Mouse (Mus musculus) hindbrain, postnatal 0 days (tissue): ENCODE measurements at regions not wholly inside any gene's neighbourhood (a gene's known extent, or its start where the extent isn't known, plus 50 kb on each side); places are given as distances from the start of the nearest gene placed in this dataset.
"Not testable (repeated sequence)": the region's sequence is repeated elsewhere in the genome, so short reads cannot be mapped to it uniquely, and the experiment has no call there.

Experiments used
- ATAC-seq: fragments of 200-750 bp; cut with Nextera tagmentation; 2 replicates; pipeline ENCODE4 v1.8.0; 2017; ENCODE audit warnings: mild to moderate bottlenecking, moderate TSS enrichment, moderate library complexity
- DNase-seq: peaks from one replicate; pipeline ENCODE4 v3.0.0-alpha.2; 2015; ENCODE audit warnings: low spot score
- H3K27ac ChIP-seq: fragments of 300-500 bp; sonication (generic); 2 replicates; pipeline ENCODE4 v1.5.1; 2014; ENCODE audit warnings: mild to moderate bottlenecking
- H3K27me3 ChIP-seq: fragments of 300-500 bp; sonication (generic); 2 replicates; pipeline ENCODE4 v1.6.1; 2014; ENCODE audit warnings: low read length, mixed read lengths; ENCODE audit not compliant: insufficient read depth
- H3K36me3 ChIP-seq: fragments of 300-500 bp; sonication (generic); 2 replicates; pipeline ENCODE4 v1.6.1; 2014; ENCODE audit warnings: low read length, mixed read lengths; ENCODE audit not compliant: insufficient read depth
- H3K4me1 ChIP-seq: fragments of 300-500 bp; sonication (generic); 2 replicates; pipeline ENCODE4 v1.6.1; 2014; ENCODE audit warnings: antibody characterized with exemption, low read length, mixed read lengths; ENCODE audit not compliant: insufficient read depth
- H3K4me2 ChIP-seq: fragments of 300-500 bp; sonication (generic); 2 replicates; pipeline ENCODE4 v1.6.1; 2014; ENCODE audit warnings: low read depth, mild to moderate bottlenecking, low read length, moderate library complexity, mixed read lengths
- H3K4me3 ChIP-seq: fragments of 300-500 bp; sonication (generic); 2 replicates; pipeline ENCODE4 v1.5.1; 2014; ENCODE audit warnings: low read length
- H3K9ac ChIP-seq: fragments of 300-500 bp; sonication (generic); replicated peaks from 2 replicates; pipeline ENCODE4 v1.6.1; 2014; ENCODE audit warnings: mild to moderate bottlenecking, low read length, moderate library complexity, mixed read lengths
- H3K9me3 ChIP-seq: fragments of 300-500 bp; sonication (generic); 2 replicates; pipeline ENCODE4 v1.6.1; 2016; ENCODE audit warnings: low read length, mixed read lengths
- CTCF ChIP-seq: IDR thresholded peaks from 2 replicates; pipeline ENCODE4 v1.5.1; 2016; ENCODE audit warnings: antibody characterized with exemption, control low read depth, low read depth
- WGBS: fragments of 180-500 bp; shearing (Covaris S2); extraction: QIAGEN DNeasy Blood & Tissue Kit; methylation state at CpG from one replicate; pipeline ENCODE4 v1.1.7; 2014; 5-methylcytosine and 5-hydroxymethylcytosine counted together

DNA sequence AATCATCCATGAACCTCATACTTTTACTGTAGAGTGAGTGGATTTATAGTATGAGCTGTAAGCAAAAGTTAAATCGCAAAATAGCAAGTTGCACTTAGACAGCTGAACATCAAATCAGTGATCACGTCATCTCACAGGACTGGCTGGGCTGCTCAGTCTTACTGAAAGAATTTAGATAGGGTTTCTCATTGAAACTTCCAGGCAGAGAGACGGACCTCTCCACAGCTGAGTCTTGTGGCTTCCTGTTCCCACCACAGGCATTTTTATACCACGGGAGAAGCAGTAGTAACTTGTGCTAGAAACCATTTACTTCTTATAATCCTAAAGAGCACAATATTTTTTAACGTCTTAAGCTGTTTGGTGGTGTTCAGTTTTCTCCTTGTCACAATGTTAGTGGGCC lies 369.5 kb downstream of the Tlr4 start:
- Histone ChIP-seq H3K36me3 (no peaks in the 10 kb centered on the region), H3K4me3 (no peak overlapping the region), H3K27me3 (no peaks in the 10 kb centered on the region), H3K9me3 (no peaks in the 10 kb centered on the region), H3K9ac (no peak overlapping the region), H3K4me2 (no peak overlapping the region), H3K27ac (no peak overlapping the region), H3K4me1 (no peaks in the 10 kb centered on the region)
- 85% methylated on average over 5 of the region's 5 CpGs for WGBS
- TF ChIP-seq CTCF = no peak
- no peak for DNase-seq
- ATAC-seq = no peak

DNA sequence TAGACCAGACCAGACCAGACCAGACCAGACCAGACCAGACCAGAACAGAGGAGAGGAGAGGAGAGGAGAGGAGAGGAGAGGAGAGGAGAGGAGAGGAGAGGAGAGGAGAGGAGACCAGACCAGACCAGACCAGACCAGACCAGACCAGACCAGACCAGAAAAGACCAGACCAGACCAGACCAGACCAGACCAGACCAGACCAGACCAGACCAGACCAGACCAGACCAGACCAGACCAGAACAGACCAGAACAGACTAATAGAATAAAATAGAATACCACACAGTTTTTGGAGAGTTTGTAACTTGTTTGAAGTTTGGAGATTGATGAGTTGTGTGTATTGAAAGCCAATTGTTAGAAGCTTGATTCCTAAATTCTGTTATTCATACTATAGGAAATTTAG lies 381.0 kb downstream of the Tlr4 start:
- not testable (repeated sequence) for DNase-seq, H3K27ac ChIP-seq, H3K4me3 ChIP-seq, H3K36me3 ChIP-seq, H3K27me3 ChIP-seq, H3K4me2 ChIP-seq, H3K4me1 ChIP-seq, H3K9ac ChIP-seq, H3K9me3 ChIP-seq, ATAC-seq

DNA sequence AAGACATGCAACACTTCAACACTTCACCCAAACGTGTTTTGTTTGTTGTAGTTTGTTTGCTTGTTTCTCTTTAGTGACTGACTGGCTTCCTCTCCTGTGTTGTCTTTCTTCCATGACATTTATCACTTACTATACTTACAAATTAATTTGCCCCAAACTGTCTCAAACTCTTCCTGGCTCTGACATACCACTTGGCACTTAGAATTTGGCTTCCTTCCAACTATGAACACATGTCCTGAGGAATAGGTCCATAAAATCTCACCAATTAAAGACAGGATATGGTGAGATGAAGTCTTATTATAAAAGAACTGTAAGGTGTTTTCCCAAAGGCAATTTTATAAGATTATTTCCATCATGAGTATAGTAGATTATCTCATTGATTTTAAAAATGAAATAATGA lies 386.0 kb downstream of the Tlr4 start:
- no peak for DNase-seq
- no peaks in the 10 kb centered on the region for H3K4me1 ChIP-seq
- H3K9me3 ChIP-seq = no peaks in the 10 kb centered on the region
- no peak overlapping the region for H3K9ac ChIP-seq
- no peak for ATAC-seq
- TF ChIP-seq CTCF = no peak
- H3K27me3 ChIP-seq = no peaks in the 10 kb centered on the region
- WGBS = 53% methylated on average over 1 of the region's 1 CpGs
- no peak overlapping the region for H3K27ac ChIP-seq
- no peak overlapping the region for H3K4me2 ChIP-seq
- no peak overlapping the region for H3K4me3 ChIP-seq
- H3K36me3 ChIP-seq = no peaks in the 10 kb centered on the region

DNA sequence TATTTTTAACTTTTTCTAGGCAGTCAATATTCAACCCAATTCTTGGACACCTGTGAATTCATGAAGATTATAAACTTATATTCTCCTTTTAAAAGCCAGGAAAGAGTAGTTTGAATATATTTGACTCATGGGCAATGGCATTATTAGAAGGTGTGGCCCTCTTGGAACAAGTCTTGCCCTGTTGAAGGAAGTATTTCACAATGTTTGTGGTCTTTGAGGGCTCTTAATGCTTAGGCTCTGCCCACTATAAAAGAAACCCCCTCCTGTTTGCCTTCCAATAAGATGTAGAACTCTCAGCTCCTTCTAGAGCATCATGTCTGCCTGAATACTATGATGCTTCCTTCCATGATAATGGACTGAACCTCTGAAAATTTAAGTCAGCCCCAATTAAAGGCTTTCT lies 397.1 kb downstream of the Tlr4 start:
- Histone ChIP-seq H3K27ac (no peak overlapping the region), H3K27me3 (no peaks in the 10 kb centered on the region), H3K4me1 (no peaks in the 10 kb centered on the region), H3K4me3 (no peak overlapping the region), H3K4me2 (no peak overlapping the region), H3K9me3 (no peaks in the 10 kb centered on the region), H3K9ac (no peak overlapping the region), H3K36me3 (no peaks in the 10 kb centered on the region)
- ATAC-seq = no peak
- no peak for DNase-seq
- TF ChIP-seq CTCF = no peak

DNA sequence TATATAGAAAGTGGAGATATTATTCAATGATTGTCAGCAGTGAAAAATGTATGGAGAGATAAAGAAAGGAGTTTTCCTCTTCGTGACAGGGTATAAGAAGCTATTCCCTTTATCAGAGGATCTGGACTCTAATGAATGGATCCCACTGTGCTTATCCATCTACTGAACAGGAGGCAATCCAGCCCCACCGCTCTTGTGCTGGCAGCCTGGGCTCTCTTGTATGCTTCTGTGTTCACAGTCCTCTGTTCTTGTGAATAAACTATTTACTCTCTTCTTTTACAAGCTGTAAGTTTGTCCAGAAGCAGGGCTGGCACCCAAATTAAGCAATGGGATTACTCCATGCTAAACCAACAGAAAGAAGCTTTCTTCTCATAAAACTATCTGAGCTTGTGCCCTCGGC lies 401.8 kb downstream of the Tlr4 start:
- no peak overlapping the region for H3K27ac ChIP-seq
- DNase-seq (peak; percentile 17), ATAC-seq (no peak)
- no peaks in the 10 kb centered on the region for H3K27me3 ChIP-seq
- no peaks in the 10 kb centered on the region for H3K36me3 ChIP-seq
- WGBS = 60% methylated on average over 3 of the region's 3 CpGs
- H3K4me1 ChIP-seq = no peaks in the 10 kb centered on the region
- no peaks in the 10 kb centered on the region for H3K9me3 ChIP-seq
- no peak overlapping the region for H3K4me3 ChIP-seq
- H3K4me2 ChIP-seq = no peak overlapping the region
- TF ChIP-seq CTCF = no peak
- H3K9ac ChIP-seq = no peak overlapping the region

DNA sequence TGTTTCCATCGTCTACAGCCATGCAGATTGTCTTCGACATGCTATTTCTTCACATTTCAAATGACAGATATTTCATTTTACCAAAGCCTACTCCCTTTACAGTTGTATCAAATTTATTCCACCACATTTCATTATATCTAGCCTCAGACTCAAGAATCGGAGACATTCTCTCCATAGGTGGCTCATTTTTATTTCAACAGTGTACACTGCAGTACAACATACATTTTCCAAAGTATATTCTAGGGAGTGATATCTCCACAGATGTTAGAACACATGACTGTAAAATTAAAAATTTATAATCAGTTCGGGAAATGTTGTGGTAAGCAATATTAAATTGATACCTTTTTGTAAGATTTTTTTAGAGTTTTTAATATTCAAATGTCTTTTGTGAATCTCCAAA lies 446.2 kb downstream of the Tlr4 start:
- Histone ChIP-seq H3K27me3 (no peaks in the 10 kb centered on the region), H3K9ac (no peak overlapping the region), H3K4me2 (no peak overlapping the region), H3K9me3 (no peaks in the 10 kb centered on the region), H3K27ac (no peak overlapping the region), H3K4me1 (no peaks in the 10 kb centered on the region), H3K36me3 (no peaks in the 10 kb centered on the region), H3K4me3 (no peak overlapping the region)
- ATAC-seq = no peak
- no peak for TF ChIP-seq CTCF
- DNase-seq = no peak
- WGBS = 85% methylated on average over 4 of the region's 4 CpGs

DNA sequence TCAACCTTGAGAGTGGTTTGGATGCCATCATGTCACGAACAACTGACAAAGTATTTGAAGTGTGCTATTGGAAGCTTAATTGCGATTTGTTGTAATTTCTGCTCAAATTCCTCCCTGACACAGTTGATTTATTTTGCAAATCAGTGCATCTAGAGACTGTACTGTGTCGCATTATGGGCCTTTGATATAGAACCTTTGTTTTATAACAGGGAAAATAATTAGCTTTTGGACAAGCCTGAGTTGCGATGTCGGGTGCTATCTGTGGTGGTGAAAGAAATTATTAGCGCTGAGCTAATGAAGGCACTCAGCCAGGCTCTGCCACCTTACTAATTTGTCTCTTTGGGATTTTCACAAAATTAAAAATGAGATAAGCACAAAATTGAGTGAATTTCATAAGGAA lies 473.6 kb downstream of the Tlr4 start:
- Histone ChIP-seq H3K4me2 (no peak overlapping the region), H3K4me3 (no peak overlapping the region), H3K9me3 (no peaks in the 10 kb centered on the region), H3K36me3 (no peaks in the 10 kb centered on the region), H3K27me3 (no peaks in the 10 kb centered on the region), H3K4me1 (no peaks in the 10 kb centered on the region), H3K9ac (no peak overlapping the region), H3K27ac (no peak overlapping the region)
- 74% methylated on average over 6 of the region's 6 CpGs for WGBS
- DNase-seq (peak; percentile 4), ATAC-seq (no peak)
- no peak for TF ChIP-seq CTCF

DNA sequence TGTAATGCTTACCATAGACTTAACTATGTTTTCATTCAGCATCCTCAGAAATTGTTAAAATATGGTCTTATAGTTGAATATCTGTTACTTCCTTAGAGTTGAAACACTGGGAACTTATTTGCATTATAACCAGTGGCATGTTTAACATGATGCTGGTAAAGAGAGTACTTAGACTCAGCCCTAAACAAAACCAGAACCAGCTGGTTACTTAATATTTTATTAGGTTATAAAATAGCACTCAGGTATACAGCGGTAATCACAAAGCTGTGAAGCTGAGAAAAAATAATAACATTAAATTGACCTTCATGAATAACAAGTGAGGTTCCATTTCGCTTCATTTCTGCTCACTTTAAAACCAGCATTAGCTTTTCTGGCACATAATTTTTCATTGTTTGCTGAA lies 474.4 kb downstream of the Tlr4 start:
- DNase-seq (no peak), ATAC-seq (no peak)
- Histone ChIP-seq H3K9ac (no peak overlapping the region), H3K9me3 (no peaks in the 10 kb centered on the region), H3K4me3 (no peak overlapping the region), H3K27me3 (no peaks in the 10 kb centered on the region), H3K4me1 (no peaks in the 10 kb centered on the region), H3K4me2 (no peak overlapping the region), H3K27ac (no peak overlapping the region), H3K36me3 (no peaks in the 10 kb centered on the region)
- no peak for TF ChIP-seq CTCF
- 83% methylated on average over 2 of the region's 2 CpGs for WGBS

DNA sequence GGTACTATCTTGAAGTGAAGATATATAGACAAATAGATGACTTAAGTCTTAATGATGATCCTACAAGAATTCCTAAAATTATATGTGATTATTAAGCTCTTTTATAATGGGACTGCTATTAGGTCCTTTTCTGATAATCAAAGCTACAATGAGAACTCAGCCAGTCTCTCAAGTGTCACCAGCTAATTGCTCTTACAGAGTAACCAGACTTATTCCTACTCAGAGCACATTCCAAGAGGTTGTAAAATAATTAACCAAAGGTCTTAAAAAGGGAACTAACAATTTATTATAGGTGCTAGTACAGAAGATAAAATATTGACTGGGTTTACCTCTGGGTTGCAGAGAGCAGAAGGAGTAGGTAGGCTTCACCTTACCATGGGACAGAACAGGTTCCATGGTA lies 492.7 kb downstream of the Tlr4 start:
- H3K4me2 ChIP-seq = not testable (repeated sequence)

More for the DNA sequence above, 492.7 kb downstream of the Tlr4 start:
- H3K27me3 ChIP-seq, H3K9ac ChIP-seq, ATAC-seq, H3K9me3 ChIP-seq, H3K4me3 ChIP-seq, H3K27ac ChIP-seq, H3K4me1 ChIP-seq, H3K36me3 ChIP-seq, DNase-seq: not testable (repeated sequence)
